Mouse (Mus musculus) heart, embryonic 14.5 days (tissue): ENCODE measurements around the gene Cnga1. TPM values are rescaled to one million over a fixed set of nuclear protein-coding genes. Genes with fewer than 3 reads are reported as not detected.

Source experiments
- polyA plus RNA-seq: library from polyadenylated mRNA; unstranded; fragments of >200 nt; fragmentation: Nextera tagmentation; extraction: Ambion mirVana; gene quantifications from 2 replicates; pipeline ENCODE4 v1.2.1, GENCODE M21; 2014

Cnga1 gene
- polyA plus RNA-seq, 1 experiment from 2014 or later: not detected

Other genes with a start within 250 kb of the Cnga1 start
- gene Corin, start 139.8 kb downstream of the Cnga1 start, polyA plus RNA-seq: 49.0 and 49.6 TPM in 2 replicates
- gene Nfxl1, start 84.6 kb downstream of the Cnga1 start, polyA plus RNA-seq: 14.2 and 14.3 TPM in 2 replicates
- not detected in 2 replicates for gene Zar1, start 63.0 kb downstream of the Cnga1 start, polyA plus RNA-seq
- 0.15 TPM in 2 replicates for gene Gm5868, start 56.7 kb downstream of the Cnga1 start, polyA plus RNA-seq
- 0.16 TPM in 1 of 2 replicates, not detected in the other for gene Nipal1, start 3.5 kb upstream of the Cnga1 start, polyA plus RNA-seq
- 0.12 and 0.16 TPM in 2 replicates for gene Txk, start 108.5 kb upstream of the Cnga1 start, polyA plus RNA-seq
- gene Tec, start 224.2 kb upstream of the Cnga1 start, polyA plus RNA-seq: 17.7 and 18.7 TPM in 2 replicates